Comparison of ENCODE assay signal across 7 mouse cellular contexts in genomic region chr3:86850394-86851030, GRCm38 (mm10).
DNase-seq lines count a peak whose midpoint lies in the region; ATAC-seq lines count a peak whose summit lies in the region.

No protein-coding gene starts in this region.

- H3K4me2 ChIP-seq in midbrain, embryonic 11.5 days: no peak overlapping the region

- H3K9me3 ChIP-seq in midbrain, embryonic 10.5 days (replicated peaks): no peaks in the 10 kb centered on the region
- no peaks in the 10 kb centered on the region for H3K9me3 ChIP-seq in midbrain, embryonic 11.5 days (ENCODE audit: control insufficient read depth, low read length)

- H3K9ac ChIP-seq in midbrain, embryonic 11.5 days (ENCODE audit: low read length): no peak overlapping the region

- H3K27ac ChIP-seq in midbrain, embryonic 10.5 days (replicated peaks): 0 out of 2 replicates have a peak overlapping the region, but pooled peaks have one; percentile 33
- no peak overlapping the region for H3K27ac ChIP-seq in midbrain, embryonic 11.5 days (ENCODE audit: low read depth, low read length)

- no peak for ATAC-seq in midbrain, embryonic 11.5 days (ENCODE audit: low FRiP score)
- no peak for ATAC-seq in activated CD4-positive, CD25-positive, alpha-beta regulatory T cell, adult 4 months

- H3K4me3 ChIP-seq in midbrain, embryonic 10.5 days: no peak overlapping the region
- H3K4me3 ChIP-seq in midbrain, embryonic 11.5 days (ENCODE audit: low read depth, low read length): no peak overlapping the region

- 86% methylated on average over 10 of the region's 10 CpGs for WGBS in midbrain, embryonic 10.5 days
- WGBS in midbrain, embryonic 11.5 days: 80% methylated on average over 10 of the region's 10 CpGs

- H3K36me3 ChIP-seq in midbrain, embryonic 10.5 days: no peaks in the 10 kb centered on the region
- no peaks in the 10 kb centered on the region for H3K36me3 ChIP-seq in midbrain, embryonic 11.5 days (ENCODE audit: control insufficient read depth, insufficient read depth, low read length)

- no peak for DNase-seq in midbrain, embryonic 10.5 days (ENCODE audit: low spot score)
- DNase-seq in midbrain, embryonic 11.5 days (ENCODE audit: low spot score, missing footprints): no peak
- peak; percentile 32 for DNase-seq in embryo, embryonic 9.5 days (ENCODE audit: extremely low spot score)
- peak; percentile 49 for DNase-seq in hindlimb bud, embryonic 11.5 days (ENCODE audit: extremely low spot score, low read depth, low spot score)
- no peak for DNase-seq in adrenal gland, adult 8-10 months
- no peak for DNase-seq in kidney, adult 11 months

- H3K27me3 ChIP-seq in midbrain, embryonic 10.5 days (ENCODE audit: low read depth, poor library complexity, severe bottlenecking): no peaks in the 10 kb centered on the region
- no peaks in the 10 kb centered on the region for H3K27me3 ChIP-seq in midbrain, embryonic 11.5 days (ENCODE audit: control insufficient read depth, insufficient read depth, low read length)

- peaks cover 45% of the 10 kb centered on the region for H3K4me1 ChIP-seq in midbrain, embryonic 10.5 days
- H3K4me1 ChIP-seq in midbrain, embryonic 11.5 days (ENCODE audit: control insufficient read depth, insufficient read depth, low read length): peaks cover 19% of the 10 kb centered on the region

Comparison
In these comparisons a context has a peak if more than half of its experiments do, and no peak if none do; other contexts are left out.
1. DNase-seq: peak in embryo, embryonic 9.5 days (single experiment) and hindlimb bud, embryonic 11.5 days (single experiment); none in midbrain, embryonic 10.5 days (single experiment), midbrain, embryonic 11.5 days (single experiment), adrenal gland, adult 8-10 months (single experiment) and kidney, adult 11 months (single experiment).